Mouse (Mus musculus) forelimb bud, embryonic 11.5 days (tissue): ENCODE measurements around the gene Olfr1469.
"Not testable (repeated sequence)": the region's sequence is repeated elsewhere in the genome, so short reads cannot be mapped to it uniquely, and the experiment has no call there.

Experiments
- DNase-seq: peaks from one replicate; pipeline ENCODE4 v3.0.0-alpha.2; 2012; ENCODE audit warnings: low read depth, low spot score

The Olfr1469 gene

DNA sequence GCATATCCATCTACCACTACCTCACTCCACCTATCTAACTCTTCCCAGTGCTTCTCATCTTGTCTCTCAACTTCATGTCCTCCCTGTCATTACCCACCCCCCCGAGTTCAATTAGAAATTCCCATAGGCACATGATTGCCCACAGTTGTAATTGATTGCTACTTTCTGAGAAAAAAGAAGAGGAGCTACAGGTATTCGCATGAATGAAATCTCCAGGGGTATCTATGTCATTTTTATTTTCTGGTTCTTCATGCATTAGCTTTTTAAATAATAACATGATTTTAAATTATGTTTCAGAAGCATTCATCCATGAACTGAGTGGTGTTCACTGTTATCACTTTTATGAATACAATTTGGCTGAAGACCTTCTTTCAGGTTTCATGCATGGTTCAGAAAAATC lies at the start of gene Olfr1469:
Gene Olfr1469 (plus strand): TSS at position 301 of the 400 bp plus-strand sequence.
- no peak for DNase-seq

DNA sequence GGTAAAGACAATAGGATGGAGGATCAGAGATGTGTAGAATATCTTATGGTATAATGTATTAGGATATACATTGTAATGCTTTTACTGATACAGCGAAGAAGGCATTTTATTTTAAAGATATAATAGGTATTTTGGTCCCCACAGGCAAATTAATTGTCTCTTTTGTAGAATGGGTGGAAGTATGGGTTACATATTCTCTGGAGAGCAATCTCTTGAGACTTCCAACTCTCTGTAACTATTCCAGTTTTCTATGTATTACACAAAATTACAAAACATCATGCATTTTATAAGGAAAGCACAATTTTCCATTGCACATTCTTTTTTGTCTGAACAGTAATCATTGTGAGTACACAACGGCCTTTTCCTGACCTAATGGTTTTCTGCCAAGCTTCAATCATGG lies 45.7 kb upstream of the Olfr1469 start, which contains the start of gene Olfr1467:
Gene Olfr1467 (plus strand): TSS at position 301 of the 400 bp plus-strand sequence.
- no peak for DNase-seq

- not testable (repeated sequence) for DNase-seq
These were observed 35.5 kb downstream of the Olfr1469 start, which contains the start of gene Olfr1471 for GRCm38 (mm10) chr19:13443109-13443508. TSS of gene Olfr1471 (plus strand) at chr19:13443409.

GRCm38 (mm10) chr19:13455986-13456385 lies 48.3 kb downstream of the Olfr1469 start, which contains the start of gene Olfr1472:
TSS of gene Olfr1472 (minus strand) at chr19:13456086.
- no peak for DNase-seq
